Mouse (Mus musculus): ENCODE results near the gene Nfic. TPM values are rescaled to one million over a fixed set of nuclear protein-coding genes. Genes with fewer than 3 reads are reported as not detected.

Gene Nfic
- polyA plus RNA-seq, 1 experiment from 2014 or later = 21.1 TPM

DNA sequence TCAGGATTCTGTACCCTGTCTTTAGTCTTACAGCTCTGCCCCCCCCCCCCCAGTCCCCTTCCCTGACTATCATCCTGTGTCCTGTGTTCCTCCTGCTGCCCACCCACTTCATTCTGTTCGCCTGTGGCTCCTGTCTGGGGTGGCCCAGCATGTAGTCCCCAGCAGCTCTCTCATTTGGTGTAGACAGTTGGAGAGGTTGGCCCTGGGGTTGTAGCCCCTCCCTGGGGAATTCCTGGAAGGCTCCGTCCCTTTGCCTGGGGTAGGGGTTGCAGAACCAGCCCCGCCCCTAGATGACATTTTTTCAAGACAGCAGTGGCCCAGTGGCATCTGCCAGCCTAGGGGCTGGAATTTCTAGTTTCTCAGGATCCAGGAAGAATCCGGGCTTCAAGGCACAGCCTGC, 97.2 kb downstream of the Nfic start:
- H3K4me2 ChIP-seq (ENCODE audit: low read depth, low read length) = peak overlapping the region; percentile 81
- no peaks in the 10 kb centered on the region for H3K9me3 ChIP-seq (ENCODE audit: low read length)
- peak; percentile 44 for DNase-seq
- H3K4me3 ChIP-seq (ENCODE audit: low read depth, low read length) = peak overlapping the region; percentile 69
- peaks cover 48% of the 10 kb centered on the region for H3K4me1 ChIP-seq (ENCODE audit: insufficient read depth)
- H3K27me3 ChIP-seq (ENCODE audit: insufficient read depth, low read length) = no peaks in the 10 kb centered on the region
- H3K36me3 ChIP-seq (replicated peaks; ENCODE audit: insufficient read depth, low read length) = peaks cover 26% of the 10 kb centered on the region
- H3K9ac ChIP-seq (replicated peaks) = peak overlapping the region; percentile 79
- peak overlapping the region; percentile 77 for H3K27ac ChIP-seq (ENCODE audit: low read depth)
- no peak for ATAC-seq
- TF ChIP-seq EP300 (IDR thresholded peaks at IDR 0.05; ENCODE audit: low read depth) = no peak
- no peak for TF ChIP-seq CTCF (IDR thresholded peaks at IDR 0.05; ENCODE audit: low read depth)
- WGBS (ENCODE audit: insufficient replicate concordance) = 26% methylated on average over 4 of the region's 4 CpGs

DNA sequence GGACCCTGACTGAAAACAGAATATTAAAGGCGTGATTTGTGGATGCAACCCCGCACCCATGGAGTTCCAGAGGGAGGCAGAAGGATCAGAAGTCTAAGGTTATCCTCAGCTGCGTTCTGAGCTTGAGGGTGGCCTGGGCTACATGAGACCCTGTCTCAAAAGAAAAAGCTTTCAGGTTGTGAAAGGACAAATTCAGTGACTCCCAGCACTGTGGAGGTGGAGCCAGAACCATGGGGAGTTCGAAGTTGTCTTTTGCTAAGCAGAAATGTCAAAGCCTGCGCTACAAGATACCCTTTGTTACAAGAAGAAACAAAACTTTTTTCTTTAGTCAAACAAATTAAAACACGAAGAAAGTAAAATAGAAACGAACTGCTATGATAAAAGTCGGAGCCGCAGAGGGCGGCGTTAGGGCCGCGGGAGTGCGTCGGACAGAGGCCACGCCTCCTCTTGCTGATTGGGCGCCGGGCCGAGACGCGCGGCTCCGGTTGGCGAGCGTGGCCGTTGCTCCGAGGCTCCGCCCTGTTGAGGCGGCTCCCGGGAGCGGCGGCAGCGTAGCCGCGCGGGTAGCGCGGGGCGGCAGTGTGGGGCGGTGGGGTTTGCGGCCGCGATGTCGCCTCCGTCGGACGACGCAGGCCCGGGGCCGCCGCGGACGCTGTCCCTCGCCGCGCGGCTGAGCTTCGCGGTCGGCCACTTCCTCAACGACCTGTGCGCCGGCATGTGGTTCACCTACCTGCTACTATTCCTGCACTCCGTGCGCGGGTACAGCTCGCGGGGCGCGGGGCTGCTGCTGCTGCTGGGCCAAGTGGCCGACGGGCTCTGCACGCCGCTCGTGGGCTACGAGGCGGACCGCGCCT, 98.2 kb downstream of the Nfic start, which contains the start of gene Mfsd12:
Gene Mfsd12, plus strand, starts transcription at position 501 of the 854 bp plus-strand sequence.
- 2% methylated on average over 65 of the region's 79 CpGs for WGBS (ENCODE audit: insufficient replicate concordance)

DNA sequence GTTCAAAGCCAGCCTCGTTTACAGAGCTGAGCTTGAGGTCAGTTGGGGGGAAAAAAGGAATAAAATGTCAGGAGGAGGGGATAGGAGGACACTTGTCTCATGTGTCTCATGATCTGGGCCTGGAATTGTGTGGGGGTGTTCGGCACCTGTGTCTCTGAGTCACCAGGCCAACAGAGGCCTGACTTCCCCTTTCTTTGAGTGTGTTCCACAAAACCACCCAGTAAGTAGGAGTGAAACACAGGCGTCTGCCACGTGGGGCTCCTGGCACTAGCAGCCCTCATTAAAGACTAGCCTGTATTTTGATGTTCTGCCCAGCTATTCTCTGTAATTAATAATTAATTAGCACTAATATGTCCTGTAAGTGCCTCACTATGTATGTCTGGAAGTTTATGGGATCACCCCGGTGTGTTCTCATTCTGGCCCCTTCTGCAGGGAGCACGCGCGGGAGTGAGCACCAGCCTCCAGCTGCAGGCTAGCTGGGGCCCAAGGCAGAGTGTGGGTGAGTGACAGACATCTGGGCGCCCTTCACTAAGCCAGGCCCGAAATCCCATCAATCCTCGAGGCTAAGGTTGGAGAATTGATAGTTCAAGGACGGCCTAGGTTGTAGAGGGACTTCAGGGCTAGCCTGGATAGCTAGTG, 99.0 kb downstream of the Nfic start:
- WGBS (ENCODE audit: insufficient replicate concordance) = 22% methylated on average over 12 of the region's 12 CpGs
- H3K4me1 ChIP-seq (ENCODE audit: insufficient read depth) = peaks cover 48% of the 10 kb centered on the region
- ATAC-seq = no peak
- H3K9ac ChIP-seq (replicated peaks) = peak overlapping the region; percentile 79
- H3K9me3 ChIP-seq (ENCODE audit: low read length) = no peaks in the 10 kb centered on the region
- TF ChIP-seq CTCF (IDR thresholded peaks at IDR 0.05; ENCODE audit: low read depth) (no peak), EP300 (IDR thresholded peaks at IDR 0.05; ENCODE audit: low read depth) (no peak)
- no peaks in the 10 kb centered on the region for H3K27me3 ChIP-seq (ENCODE audit: insufficient read depth, low read length)
- peak overlapping the region; percentile 80 for H3K27ac ChIP-seq (ENCODE audit: low read depth)
- H3K36me3 ChIP-seq (replicated peaks; ENCODE audit: insufficient read depth, low read length) = peaks cover 12% of the 10 kb centered on the region
- peak overlapping the region; percentile 69 for H3K4me3 ChIP-seq (ENCODE audit: low read depth, low read length)
- DNase-seq = peak; percentile 42
- H3K4me2 ChIP-seq (ENCODE audit: low read depth, low read length) = peak overlapping the region; percentile 81

More for the DNA sequence above, 98.2 kb downstream of the Nfic start, which contains the start of gene Mfsd12:
- H3K4me2 ChIP-seq (ENCODE audit: low read depth, low read length) = peak within 1 kb of the TSS; percentile 81
- peak within 1 kb of the TSS; percentile 69 for H3K4me3 ChIP-seq (ENCODE audit: low read depth, low read length)
- peak; percentile 89 for ATAC-seq
- peaks cover 47% of the 10 kb centered on the region for H3K4me1 ChIP-seq (ENCODE audit: insufficient read depth)
- H3K27ac ChIP-seq (ENCODE audit: low read depth) = peak within 1 kb of the TSS; percentile 80
- H3K27me3 ChIP-seq (ENCODE audit: insufficient read depth, low read length) = no peaks in the 10 kb centered on the region
- H3K36me3 ChIP-seq (replicated peaks; ENCODE audit: insufficient read depth, low read length) = peaks cover 19% of the 10 kb centered on the region
- peak within 1 kb of the TSS; percentile 79 for H3K9ac ChIP-seq (replicated peaks)
- TF ChIP-seq CTCF (IDR thresholded peaks at IDR 0.05; ENCODE audit: low read depth) (no peak), EP300 (IDR thresholded peaks at IDR 0.05; ENCODE audit: low read depth) (no peak)
- no peaks in the 10 kb centered on the region for H3K9me3 ChIP-seq (ENCODE audit: low read length)
- DNase-seq = peak; percentile 94

DNA sequence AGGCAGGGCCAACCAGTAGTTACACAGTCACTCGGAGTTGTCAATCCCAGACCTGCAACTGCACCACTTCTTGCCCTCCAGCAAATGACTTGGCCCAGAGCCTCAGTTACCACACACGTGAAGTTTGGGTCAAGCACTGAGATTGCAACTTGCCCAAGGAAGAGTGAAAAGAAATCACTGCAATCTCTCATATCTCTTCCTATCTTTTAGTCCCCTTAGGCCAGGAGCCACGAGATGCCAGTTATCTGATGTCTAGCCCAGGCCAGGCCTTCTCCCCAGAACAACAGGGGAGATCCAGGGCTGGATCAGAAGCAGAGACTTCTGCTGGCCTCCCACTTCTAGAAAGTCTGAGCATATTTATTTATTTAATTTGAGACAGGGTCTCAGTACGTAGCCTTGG, 99.9 kb downstream of the Nfic start:
- TF ChIP-seq EP300 (IDR thresholded peaks at IDR 0.05; ENCODE audit: low read depth) = no peak
- no peak for TF ChIP-seq CTCF (IDR thresholded peaks at IDR 0.05; ENCODE audit: low read depth)
- Histone ChIP-seq H3K9ac (replicated peaks) (no peak overlapping the region), H3K27ac (ENCODE audit: low read depth) (peak overlapping the region; percentile 50; the same call in 1 of the 2 replicates), H3K4me1 (ENCODE audit: insufficient read depth) (peaks cover 47% of the 10 kb centered on the region), H3K4me3 (ENCODE audit: low read depth, low read length) (no peak overlapping the region), H3K9me3 (ENCODE audit: low read length) (no peaks in the 10 kb centered on the region), H3K36me3 (replicated peaks; ENCODE audit: insufficient read depth, low read length) (peaks cover 3% of the 10 kb centered on the region; the same call in 1 of the 2 replicates), H3K27me3 (ENCODE audit: insufficient read depth, low read length) (no peaks in the 10 kb centered on the region), H3K4me2 (ENCODE audit: low read depth, low read length) (no peak overlapping the region)
- DNase-seq (no peak), ATAC-seq (no peak)
- 67% methylated on average over 4 of the region's 4 CpGs for WGBS (ENCODE audit: insufficient replicate concordance)

DNA sequence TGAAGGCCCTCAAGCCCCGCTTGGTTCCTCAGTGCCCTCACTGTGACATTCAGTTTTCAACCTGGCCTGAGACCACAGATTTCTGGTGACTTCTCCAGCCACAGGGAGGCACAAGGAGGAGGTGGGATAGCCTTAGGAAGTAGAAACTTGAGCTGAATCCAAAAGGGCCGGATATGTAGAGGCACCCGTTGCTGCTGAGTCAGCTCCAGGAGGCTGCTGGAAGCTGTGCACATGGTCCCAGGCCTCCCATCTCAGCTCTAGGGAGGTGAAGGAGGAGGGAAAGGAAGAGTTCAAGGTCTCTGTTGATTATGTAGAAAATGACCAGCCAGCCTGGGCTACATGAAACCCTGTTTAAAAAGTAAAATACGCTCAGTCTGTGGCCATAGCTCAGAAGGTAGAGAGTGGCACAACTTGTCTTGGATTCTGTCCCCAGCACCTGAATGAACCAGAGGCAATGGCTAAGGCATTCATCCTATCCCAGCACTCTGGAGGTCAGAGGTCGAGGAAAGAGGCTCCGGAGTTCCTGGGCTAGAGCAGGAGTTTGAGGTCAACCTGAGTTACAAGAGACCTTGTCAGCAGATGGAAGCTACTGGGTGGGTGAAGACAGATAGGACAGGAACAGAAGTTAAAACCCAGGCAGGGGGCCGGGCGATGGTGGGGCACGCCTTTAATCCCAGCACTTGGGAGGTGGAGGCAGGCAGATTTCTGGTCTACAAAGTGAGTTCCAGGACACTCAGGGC, 100.5 kb downstream of the Nfic start:
- no peak for ATAC-seq
- TF ChIP-seq EP300 (IDR thresholded peaks at IDR 0.05; ENCODE audit: low read depth) (no peak), CTCF (IDR thresholded peaks at IDR 0.05; ENCODE audit: low read depth) (no peak)
- Histone ChIP-seq H3K27ac (ENCODE audit: low read depth) (no peak overlapping the region), H3K4me1 (ENCODE audit: insufficient read depth) (peaks cover 48% of the 10 kb centered on the region), H3K9ac (replicated peaks) (no peak overlapping the region), H3K4me3 (ENCODE audit: low read depth, low read length) (no peak overlapping the region), H3K9me3 (ENCODE audit: low read length) (no peaks in the 10 kb centered on the region), H3K27me3 (ENCODE audit: insufficient read depth, low read length) (no peaks in the 10 kb centered on the region), H3K4me2 (ENCODE audit: low read depth, low read length) (no peak overlapping the region), H3K36me3 (replicated peaks; ENCODE audit: insufficient read depth, low read length) (no peaks in the 10 kb centered on the region)
- 69% methylated on average over 9 of the region's 9 CpGs for WGBS (ENCODE audit: insufficient replicate concordance)
- DNase-seq = no peak

Measured in liver, postnatal 0 days (tissue).